Mouse (Mus musculus) heart, embryonic 11.5 days (tissue): ENCODE results near the gene Tead1. TPM values are rescaled to one million over a fixed set of nuclear protein-coding genes. Genes with fewer than 3 reads are reported as not detected.

Experiments
- ATAC-seq: fragments of 200-750 bp; cut with Nextera tagmentation; replicated peaks from 2 replicates; pipeline ENCODE4 v1.8.0; 2017; ENCODE audit warnings: moderate library complexity; ENCODE audit not compliant: insufficient number of reproducible peaks, low FRiP score, low TSS enrichment
- H3K27ac ChIP-seq: fragments of 300-500 bp; sonication (generic); 2 replicates; pipeline ENCODE4 v1.5.1; 2014; ENCODE audit warnings: mild to moderate bottlenecking, low read depth, low read length
- H3K27me3 ChIP-seq: fragments of 300-500 bp; sonication (generic); 2 replicates; pipeline ENCODE4 v1.6.1; 2014; ENCODE audit warnings: mild to moderate bottlenecking, low read length, mixed read lengths; ENCODE audit not compliant: control insufficient read depth, insufficient read depth
- H3K36me3 ChIP-seq: fragments of 300-500 bp; sonication (generic); 2 replicates; pipeline ENCODE4 v1.6.1; 2014; ENCODE audit warnings: mild to moderate bottlenecking, low read length, moderate library complexity, mixed read lengths; ENCODE audit not compliant: control insufficient read depth, insufficient read depth
- H3K4me1 ChIP-seq: fragments of 300-500 bp; sonication (generic); 2 replicates; pipeline ENCODE4 v1.6.1; 2014; ENCODE audit warnings: low read length; ENCODE audit not compliant: control insufficient read depth, insufficient read depth
- H3K4me2 ChIP-seq: fragments of 300-500 bp; sonication (generic); 2 replicates; pipeline ENCODE4 v1.6.1; 2014; ENCODE audit warnings: mild to moderate bottlenecking, moderate library complexity
- H3K4me3 ChIP-seq: fragments of 300-500 bp; sonication (generic); 2 replicates; pipeline ENCODE4 v1.5.1; 2014; ENCODE audit warnings: low read depth, low read length
- H3K9ac ChIP-seq: fragments of 300-500 bp; sonication (generic); 2 replicates; pipeline ENCODE4 v1.6.1; 2014; ENCODE audit warnings: mild to moderate bottlenecking, low read depth, low read length, moderate library complexity
- H3K9me3 ChIP-seq: fragments of 300-500 bp; sonication (generic); replicated peaks from 2 replicates; pipeline ENCODE4 v1.6.1; 2016; ENCODE audit warnings: low read length; ENCODE audit not compliant: control insufficient read depth
- WGBS: fragments of 180-500 bp; shearing (Covaris S2); extraction: QIAGEN DNeasy Blood & Tissue Kit; methylation state at CpG from one replicate; pipeline ENCODE4 v1.1.7; 2014; ENCODE audit not compliant: insufficient replicate concordance; 5-methylcytosine and 5-hydroxymethylcytosine counted together
- polyA plus RNA-seq: library from polyadenylated mRNA; unstranded; fragments of >200 nt; fragmentation: Nextera tagmentation; extraction: Ambion mirVana; gene quantifications from 2 replicates; pipeline ENCODE4 v1.2.1, GENCODE M21; 2014

The Tead1 gene
- polyA plus RNA-seq, 1 experiment from 2014 or later, result 35.5 TPM

DNA sequence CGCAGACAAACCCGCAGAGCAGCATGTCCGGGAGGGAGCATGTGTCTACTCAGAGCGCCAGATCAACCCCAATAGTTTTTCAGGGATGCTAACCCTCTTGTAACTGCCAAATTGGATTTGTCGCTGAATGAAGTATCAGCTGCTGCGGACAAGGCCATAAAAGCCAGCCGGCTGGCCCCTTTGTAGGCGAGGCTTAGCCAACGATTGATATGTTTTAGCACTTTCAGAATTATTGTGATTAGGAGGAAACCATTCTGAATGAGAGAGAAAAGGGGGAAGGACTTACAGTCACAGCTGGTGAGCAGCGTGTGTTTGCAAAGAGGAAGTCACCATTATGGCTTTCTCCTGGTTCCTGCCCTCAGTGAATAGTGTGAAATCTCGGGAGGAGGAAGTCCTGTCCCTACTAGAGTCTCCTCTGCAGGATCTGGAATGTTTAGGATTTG lies 146.2 kb downstream of the Tead1 start:
- no peak overlapping the region for H3K4me3 ChIP-seq

DNA sequence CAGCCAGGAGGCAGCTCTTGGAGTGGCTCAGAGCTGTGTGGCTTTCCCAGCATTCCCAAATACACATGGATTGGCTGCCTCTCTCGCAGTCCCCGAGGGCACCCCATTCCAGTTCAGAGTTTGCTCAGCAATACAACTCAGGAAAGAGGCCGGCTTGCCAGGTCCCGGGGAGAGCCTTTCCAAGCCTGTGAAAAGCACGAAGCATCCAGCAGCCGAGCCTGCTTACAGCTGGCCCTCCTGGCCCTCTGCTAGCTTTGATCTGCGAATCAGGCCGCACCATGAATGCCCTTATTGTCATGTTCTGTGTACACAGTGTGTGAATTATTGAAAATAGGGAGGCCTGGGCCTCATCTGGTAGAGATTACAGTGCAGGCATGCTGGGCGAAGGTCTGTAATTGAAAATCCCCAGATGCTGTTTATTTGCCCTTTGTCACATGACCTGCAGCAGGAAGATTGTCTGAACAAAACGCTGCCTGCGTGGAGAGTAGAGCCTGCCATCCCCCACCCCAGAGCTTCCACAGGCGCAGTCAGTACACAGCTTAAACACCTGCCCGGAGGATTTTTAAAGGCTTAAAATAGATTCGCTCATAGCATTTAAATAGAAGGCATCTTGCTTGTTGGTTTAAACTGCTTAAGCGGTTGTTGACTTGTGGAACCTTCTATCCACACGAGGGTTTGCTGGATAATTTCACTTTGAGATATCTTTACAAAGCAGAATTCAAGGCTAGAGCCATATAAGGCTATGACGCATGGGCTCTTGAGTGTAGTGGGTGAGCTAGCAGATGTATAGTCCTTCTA lies 147.2 kb downstream of the Tead1 start:
- 13% methylated on average over 17 of the region's 17 CpGs for WGBS
- ATAC-seq, result peak; percentile 42
- peaks cover 61% of the 10 kb centered on the region for H3K4me1 ChIP-seq
- 0 out of 2 replicates have a peak overlapping the region, but pooled peaks have one; percentile 8 for H3K4me3 ChIP-seq
- peak overlapping the region; percentile 49 for H3K4me2 ChIP-seq
- no peaks in the 10 kb centered on the region for H3K9me3 ChIP-seq
- peak overlapping the region; percentile 56 for H3K9ac ChIP-seq
- peak overlapping the region; percentile 94 for H3K27ac ChIP-seq
- no peaks in the 10 kb centered on the region for H3K27me3 ChIP-seq
- H3K36me3 ChIP-seq, result no peaks in the 10 kb centered on the region

More for the DNA sequence above, 146.2 kb downstream of the Tead1 start:
- no peak for ATAC-seq
- peak overlapping the region; percentile 49; the same call in 1 of the 2 replicates for H3K4me2 ChIP-seq
- WGBS, result 13% methylated on average over 11 of the region's 11 CpGs
- no peak overlapping the region for H3K9ac ChIP-seq
- no peaks in the 10 kb centered on the region for H3K36me3 ChIP-seq
- H3K9me3 ChIP-seq, result no peaks in the 10 kb centered on the region
- H3K4me1 ChIP-seq, result peaks cover 61% of the 10 kb centered on the region
- peak overlapping the region; percentile 94 for H3K27ac ChIP-seq
- no peaks in the 10 kb centered on the region for H3K27me3 ChIP-seq

DNA sequence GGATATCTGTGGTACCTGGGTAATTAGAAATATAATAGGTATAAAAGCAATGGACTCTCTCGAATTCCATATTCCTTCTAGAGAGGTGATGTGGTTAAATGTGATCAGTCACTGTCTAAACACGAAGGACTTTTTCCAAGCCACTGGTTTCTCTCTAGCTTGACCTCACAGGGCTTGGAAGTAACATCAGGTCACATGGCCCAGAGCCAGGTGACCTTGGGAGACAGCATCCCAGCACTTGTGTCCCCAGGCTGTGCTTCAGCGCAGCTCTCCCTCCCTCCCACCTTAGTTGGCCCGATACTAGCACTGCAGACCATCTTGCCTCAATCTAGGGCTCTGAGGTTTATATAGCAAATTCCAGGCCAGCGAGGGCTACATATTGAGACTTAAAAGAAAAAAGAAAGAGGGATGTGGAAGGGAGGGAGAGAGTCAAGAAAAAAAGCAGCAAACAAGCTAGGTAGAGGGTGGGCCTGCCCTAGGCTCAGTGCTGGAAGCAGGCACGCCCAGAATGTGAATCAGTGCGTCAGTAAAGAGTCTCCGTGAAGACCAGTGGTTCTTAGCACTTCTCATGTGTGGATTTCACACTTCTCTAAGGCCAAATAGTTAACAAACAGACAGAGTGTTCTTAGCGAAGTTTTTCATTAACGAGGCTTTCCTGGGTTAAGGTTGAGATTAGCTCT lies 149.0 kb downstream of the Tead1 start:
- Histone ChIP-seq H3K4me2 (no peak overlapping the region), H3K36me3 (no peaks in the 10 kb centered on the region), H3K9me3 (no peaks in the 10 kb centered on the region), H3K4me3 (no peak overlapping the region), H3K4me1 (peaks cover 55% of the 10 kb centered on the region), H3K9ac (peak overlapping the region; percentile 52; the same call in 1 of the 2 replicates), H3K27me3 (no peaks in the 10 kb centered on the region), H3K27ac (0 out of 2 replicates have a peak overlapping the region, but pooled peaks have one; percentile 7)
- no peak for ATAC-seq
- WGBS, result 48% methylated on average over 10 of the region's 10 CpGs

DNA sequence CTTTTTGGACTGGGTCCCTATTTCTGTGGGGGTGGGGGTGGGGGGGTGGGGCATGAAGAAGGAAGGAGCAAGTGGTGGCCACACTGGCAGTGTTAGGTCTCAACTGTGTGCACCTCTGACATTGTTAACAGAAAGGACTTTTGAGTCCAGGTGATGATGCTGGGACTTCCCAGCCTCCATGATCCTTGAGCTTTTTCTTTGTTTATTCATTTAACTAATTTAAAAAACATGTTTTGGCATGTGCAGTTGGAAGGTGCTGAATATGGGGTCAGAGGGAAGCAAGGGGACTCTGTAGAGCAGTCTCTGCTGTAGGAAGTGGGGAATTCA lies 149.5 kb downstream of the Tead1 start:
- H3K4me1 ChIP-seq, result peaks cover 52% of the 10 kb centered on the region

DNA sequence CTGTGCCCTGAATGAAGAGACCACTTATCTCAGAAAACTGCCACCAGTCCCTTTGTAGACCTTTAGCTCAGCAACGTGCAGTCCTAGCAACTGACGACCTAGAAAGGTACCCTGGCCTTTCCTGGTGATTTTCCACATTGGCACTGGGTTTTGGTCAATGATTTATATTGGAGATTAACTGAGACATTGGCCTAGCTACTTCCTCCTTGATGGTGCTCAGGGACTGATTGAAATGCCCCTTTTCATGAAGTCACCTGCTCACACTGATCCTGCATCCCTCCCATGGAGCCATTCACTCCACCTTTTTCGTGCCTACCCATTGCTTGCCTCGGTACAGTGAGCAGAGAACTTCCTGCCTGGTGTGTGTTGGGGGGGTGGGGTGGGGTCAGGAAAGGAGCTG lies 151.8 kb downstream of the Tead1 start:
- H3K27me3 ChIP-seq, result no peaks in the 10 kb centered on the region
- peaks cover 33% of the 10 kb centered on the region for H3K4me1 ChIP-seq
- ATAC-seq, result no peak
- no peaks in the 10 kb centered on the region for H3K9me3 ChIP-seq
- no peak overlapping the region for H3K4me2 ChIP-seq
- no peak overlapping the region for H3K9ac ChIP-seq
- no peak overlapping the region for H3K27ac ChIP-seq
- H3K4me3 ChIP-seq, result no peak overlapping the region
- H3K36me3 ChIP-seq, result no peaks in the 10 kb centered on the region
- WGBS, result 65% methylated on average over 4 of the region's 4 CpGs

More for the DNA sequence above, 149.5 kb downstream of the Tead1 start:
- no peaks in the 10 kb centered on the region for H3K27me3 ChIP-seq
- ATAC-seq, result no peak
- H3K4me2 ChIP-seq, result no peak overlapping the region
- no peaks in the 10 kb centered on the region for H3K9me3 ChIP-seq
- H3K36me3 ChIP-seq, result no peaks in the 10 kb centered on the region
- no peak overlapping the region for H3K27ac ChIP-seq
- H3K4me3 ChIP-seq, result no peak overlapping the region
- H3K9ac ChIP-seq, result no peak overlapping the region

DNA sequence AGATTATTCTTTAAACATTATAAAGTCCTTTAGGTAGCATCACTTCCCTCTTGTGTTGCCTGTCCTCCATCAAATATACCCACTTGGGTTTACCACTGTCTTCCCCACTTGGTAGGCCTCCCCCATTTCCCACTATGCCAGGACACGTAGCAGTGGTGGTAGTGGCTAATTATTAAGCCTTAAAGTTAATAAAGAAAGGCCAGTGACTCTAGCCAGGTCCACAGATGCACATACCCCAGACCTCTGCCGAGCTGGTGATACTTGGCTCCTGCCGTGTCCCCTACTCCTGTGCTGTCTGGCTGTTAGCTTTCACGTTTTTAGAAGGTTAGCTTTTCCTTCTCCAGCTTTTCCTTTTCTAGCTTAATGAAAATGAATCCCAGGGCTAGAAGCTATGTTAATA lies 152.3 kb downstream of the Tead1 start:
- 84% methylated on average over 4 of the region's 4 CpGs for WGBS
- H3K4me3 ChIP-seq, result no peak overlapping the region
- H3K4me2 ChIP-seq, result no peak overlapping the region
- H3K9ac ChIP-seq, result no peak overlapping the region
- H3K4me1 ChIP-seq, result peaks cover 28% of the 10 kb centered on the region
- no peak for ATAC-seq
- H3K27me3 ChIP-seq, result no peaks in the 10 kb centered on the region
- H3K36me3 ChIP-seq, result no peaks in the 10 kb centered on the region
- no peaks in the 10 kb centered on the region for H3K9me3 ChIP-seq
- H3K27ac ChIP-seq, result no peak overlapping the region

DNA sequence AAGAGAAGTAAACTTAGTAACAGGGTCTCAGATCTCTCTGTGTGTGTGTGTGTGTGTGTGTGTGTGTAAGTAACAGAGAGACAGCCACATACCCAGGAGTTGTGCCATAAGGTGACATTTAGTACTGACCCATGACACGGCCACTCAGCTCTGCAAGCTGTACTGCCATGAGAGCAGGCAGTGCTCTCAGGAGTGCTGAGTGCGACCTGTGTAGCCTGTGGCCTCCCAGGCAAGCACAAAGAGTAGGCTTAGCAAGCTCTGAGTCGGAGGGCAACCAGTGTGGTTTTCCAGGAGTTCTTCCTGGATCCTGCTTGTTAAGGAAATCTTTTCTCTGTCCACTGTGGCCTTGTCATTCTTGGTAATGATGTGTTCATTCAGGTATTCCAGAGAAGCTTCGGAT lies 154.0 kb downstream of the Tead1 start:
- Histone ChIP-seq H3K27ac (peak overlapping the region; percentile 57), H3K9me3 (no peaks in the 10 kb centered on the region), H3K4me1 (peaks cover 12% of the 10 kb centered on the region), H3K9ac (peak overlapping the region; percentile 34; the same call in 1 of the 2 replicates), H3K27me3 (no peaks in the 10 kb centered on the region), H3K4me2 (no peak overlapping the region), H3K4me3 (no peak overlapping the region), H3K36me3 (peaks cover 4% of the 10 kb centered on the region; the same call in 1 of the 2 replicates)
- WGBS, result 65% methylated on average over 4 of the region's 4 CpGs
- ATAC-seq, result no peak

DNA sequence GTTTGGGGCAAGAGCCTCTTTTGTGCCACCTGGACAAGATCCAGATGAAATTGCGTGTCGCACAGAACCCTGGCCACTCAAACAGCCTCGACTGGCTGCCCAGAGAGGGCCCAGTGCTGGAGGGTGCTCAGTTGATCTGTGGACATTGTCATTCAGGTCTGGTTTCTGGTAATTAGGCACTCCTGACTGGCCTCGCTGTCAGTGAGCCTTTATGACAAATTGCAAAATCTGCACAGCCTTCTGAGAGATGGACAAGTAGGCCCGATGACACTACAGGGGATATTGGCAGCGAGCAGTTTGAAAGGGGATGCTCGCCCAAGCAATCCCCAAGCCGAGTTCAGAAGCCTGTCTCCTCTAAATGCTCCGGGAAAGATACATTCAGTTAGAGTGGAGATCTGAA lies 157.0 kb downstream of the Tead1 start:
- H3K4me3 ChIP-seq, result no peak overlapping the region
- H3K36me3 ChIP-seq, result peaks cover 4% of the 10 kb centered on the region; the same call in 1 of the 2 replicates
- H3K4me2 ChIP-seq, result no peak overlapping the region
- H3K9ac ChIP-seq, result no peak overlapping the region
- H3K4me1 ChIP-seq, result peaks cover 13% of the 10 kb centered on the region
- no peak for ATAC-seq
- H3K27ac ChIP-seq, result no peak overlapping the region
- H3K27me3 ChIP-seq, result no peaks in the 10 kb centered on the region
- WGBS, result 82% methylated on average over 9 of the region's 9 CpGs
- no peaks in the 10 kb centered on the region for H3K9me3 ChIP-seq
